Mouse (Mus musculus): ENCODE data around the gene Arap2.

Arap2 gene

DNA sequence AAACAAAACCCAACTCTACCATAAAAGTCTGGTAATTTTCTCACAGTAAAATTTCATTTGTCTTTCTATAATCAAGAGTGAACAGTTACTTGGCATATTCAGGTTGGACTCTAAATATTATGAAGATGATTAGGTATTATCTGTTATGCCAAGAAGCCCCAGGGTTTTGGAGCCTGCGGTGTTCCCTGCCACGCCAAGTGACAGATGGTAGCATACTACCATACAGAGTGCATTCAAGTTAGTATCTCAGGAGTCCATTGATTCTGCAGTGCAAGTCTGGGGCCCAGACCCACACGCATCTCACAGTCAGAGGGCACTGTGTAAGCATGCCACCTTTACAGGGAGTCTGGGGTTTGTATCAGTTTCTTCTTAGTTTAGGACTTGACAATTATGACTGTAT, 129.6 kb downstream of the Arap2 start:
- DNase-seq (ENCODE audit: low read depth, low spot score), result no peak

DNA sequence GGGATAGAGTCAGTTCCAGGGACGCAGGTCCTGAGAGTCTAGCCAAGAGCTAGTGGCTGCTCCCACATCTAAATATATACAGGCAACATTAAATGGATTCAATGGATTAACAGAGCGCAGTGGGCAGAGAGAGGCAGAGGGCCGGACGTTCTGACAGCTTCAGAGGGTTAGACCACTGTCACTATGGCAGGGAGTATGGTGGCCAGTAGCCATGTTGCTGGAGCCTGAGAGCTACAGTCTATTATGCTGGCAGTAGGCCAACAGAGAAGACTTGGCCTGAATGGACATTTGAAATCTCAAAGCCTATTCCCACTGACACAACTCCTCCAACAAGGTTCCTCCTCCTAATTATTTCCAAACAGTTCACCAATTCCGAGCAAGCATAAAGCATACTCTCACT, 137.1 kb downstream of the Arap2 start:
- no peak for DNase-seq (ENCODE audit: low read depth, low spot score)

DNA sequence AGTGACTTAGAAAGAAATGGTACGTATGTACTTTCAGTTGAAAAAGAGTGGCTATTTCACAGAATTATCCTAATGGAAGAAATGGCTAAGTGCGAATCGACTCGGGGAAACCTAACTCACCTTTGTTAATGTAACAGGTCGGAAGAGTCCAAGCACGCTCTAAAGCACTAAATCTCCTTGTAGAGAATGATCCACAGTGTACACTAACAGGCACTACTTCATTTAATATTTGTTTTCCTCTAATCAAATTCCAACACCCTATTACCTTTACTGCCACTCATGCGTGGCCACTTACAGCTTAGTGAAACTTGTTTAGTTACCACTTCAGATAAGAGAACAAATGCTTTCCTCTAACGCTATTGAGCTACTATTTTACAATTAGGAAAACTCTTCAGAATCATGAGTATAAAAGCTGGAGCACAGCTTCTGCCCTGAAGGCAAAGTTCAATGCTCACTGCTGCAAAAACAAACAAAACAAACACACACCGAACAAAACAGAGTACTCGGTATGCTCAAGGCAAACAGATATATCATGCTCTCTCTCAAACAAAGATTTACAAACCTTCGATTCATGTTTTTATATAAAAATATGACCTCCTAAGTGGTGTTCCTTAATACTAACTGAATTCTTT, 143.0 kb downstream of the Arap2 start:
- DNase-seq (ENCODE audit: low read depth, low spot score), result no peak

DNA sequence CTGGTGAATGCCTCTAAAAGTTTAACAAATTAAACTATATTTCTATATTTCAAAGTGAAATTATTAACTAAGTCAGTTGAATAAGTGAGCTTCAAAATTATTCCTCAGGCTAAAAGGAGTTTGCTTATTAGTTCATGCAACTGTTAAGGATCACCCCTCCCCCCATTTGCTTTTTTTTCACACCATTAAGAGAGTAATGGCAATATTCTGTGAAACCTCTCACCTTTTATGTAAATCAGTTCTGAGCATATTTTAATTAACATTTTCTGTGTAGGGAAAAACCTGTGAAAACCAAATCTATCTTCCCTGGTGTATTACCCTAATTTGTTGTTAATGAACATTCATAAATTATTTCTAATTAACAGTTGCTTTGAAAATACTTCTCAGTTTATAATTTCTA, 147.7 kb downstream of the Arap2 start:
- DNase-seq (ENCODE audit: low read depth, low spot score), result no peak

- DNase-seq (ENCODE audit: low read depth, low spot score), result no peak
These were observed 154.0 kb downstream of the Arap2 start for GRCm38 (mm10) chr5:62611990-62612389.

GRCm38 (mm10) chr5:62587348-62587747, 178.6 kb downstream of the Arap2 start:
- DNase-seq (ENCODE audit: low read depth, low spot score), result no peak

DNA sequence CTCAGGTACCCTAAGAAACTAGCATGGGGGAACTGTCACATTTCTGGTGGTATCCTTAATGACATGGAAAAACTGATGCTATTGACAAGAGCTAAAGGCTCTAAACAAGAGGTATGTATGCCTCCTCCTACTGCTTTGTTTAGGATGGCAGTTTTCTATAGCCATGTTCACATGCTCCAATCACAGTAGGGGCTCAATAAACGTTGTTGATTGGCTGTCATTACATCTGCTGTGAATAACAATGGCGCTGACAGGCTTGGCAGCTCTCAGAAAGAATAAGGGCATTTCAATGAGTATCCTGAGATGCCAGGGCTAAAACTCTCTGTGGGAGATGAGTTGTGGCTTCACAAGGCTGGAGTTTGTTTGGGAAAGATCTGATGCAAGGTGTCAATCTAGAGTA, 183.3 kb downstream of the Arap2 start:
- no peak for DNase-seq (ENCODE audit: low read depth, low spot score)

DNA sequence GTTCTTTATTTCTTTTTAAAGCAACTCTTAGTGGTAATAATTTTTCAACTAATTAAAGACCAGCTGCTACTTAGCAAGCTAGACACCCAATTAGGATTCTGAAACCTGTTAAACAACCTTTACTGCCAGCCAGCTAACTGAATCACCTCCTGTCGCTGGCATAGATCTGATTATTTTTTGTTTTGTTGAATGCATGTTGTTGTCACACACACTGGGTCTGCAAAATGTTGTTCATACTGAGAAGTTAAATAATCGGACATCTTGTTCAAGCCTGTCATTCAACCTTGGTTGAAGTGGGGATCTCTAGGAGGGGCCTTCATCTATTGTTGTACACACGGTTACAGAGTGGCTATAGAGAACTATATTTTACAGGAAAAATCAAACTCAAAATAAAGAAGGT, 184.3 kb downstream of the Arap2 start:
- DNase-seq (ENCODE audit: low read depth, low spot score), result no peak

GRCm38 (mm10) chr5:62574336-62574844, 191.6 kb downstream of the Arap2 start:
- DNase-seq (ENCODE audit: low read depth, low spot score), result no peak

All from c-Kit-negative CD71-positive TER-119-positive erythroid progenitor cells, embryonic 14.5 days (primary cell).